Mouse (Mus musculus) embryonic facial prominence, embryonic 13.5 days (tissue): ENCODE measurements around the gene Afg1l. TPM values are rescaled to one million over a fixed set of nuclear protein-coding genes. Genes with fewer than 3 reads are reported as not detected.

Experiments
- ATAC-seq: fragments of 200-750 bp; cut with Nextera tagmentation; 2 replicates; pipeline ENCODE4 v1.8.0; 2017; ENCODE audit warnings: low read depth; ENCODE audit not compliant: insufficient number of reproducible peaks, insufficient read depth, low FRiP score, low TSS enrichment
- H3K27ac ChIP-seq: fragments of 300-500 bp; sonication (generic); 2 replicates; pipeline ENCODE4 v1.5.1; 2015; ENCODE audit warnings: moderate library complexity, mild to moderate bottlenecking, inconsistent platforms
- H3K27me3 ChIP-seq: fragments of 300-500 bp; sonication (generic); 2 replicates; pipeline ENCODE4 v1.6.1; 2015; ENCODE audit warnings: mild to moderate bottlenecking, inconsistent platforms
- H3K36me3 ChIP-seq: fragments of 300-500 bp; sonication (generic); 2 replicates; pipeline ENCODE4 v1.6.1; 2015; ENCODE audit warnings: mild to moderate bottlenecking, inconsistent platforms
- H3K4me1 ChIP-seq: fragments of 300-500 bp; sonication (generic); 2 replicates; pipeline ENCODE4 v1.6.1; 2015; ENCODE audit warnings: inconsistent platforms
- H3K4me2 ChIP-seq: fragments of 300-500 bp; sonication (generic); 2 replicates; pipeline ENCODE4 v1.6.1; 2015; ENCODE audit warnings: moderate library complexity, mild to moderate bottlenecking, inconsistent platforms
- H3K4me3 ChIP-seq: fragments of 300-500 bp; sonication (generic); 2 replicates; pipeline ENCODE4 v1.5.1; 2015; ENCODE audit warnings: mild to moderate bottlenecking, inconsistent platforms
- H3K9ac ChIP-seq: fragments of 300-500 bp; sonication (generic); 2 replicates; pipeline ENCODE4 v1.6.1; 2015; ENCODE audit warnings: mild to moderate bottlenecking, inconsistent platforms
- H3K9me3 ChIP-seq: fragments of 300-500 bp; sonication (generic); 2 replicates; pipeline ENCODE4 v1.6.1; 2016; ENCODE audit warnings: inconsistent platforms
- WGBS: fragments of 180-500 bp; shearing (Covaris S2); methylation state at CpG from one replicate; pipeline ENCODE4 v1.1.7; 2015; ENCODE audit warnings: mixed read lengths; 5-methylcytosine and 5-hydroxymethylcytosine counted together
- polyA plus RNA-seq: library from polyadenylated mRNA; unstranded; fragments of >200 nt; fragmentation: Nextera tagmentation; extraction: Ambion mirVana; gene quantifications from 2 replicates; pipeline ENCODE4 v1.2.1, GENCODE M21; 2015

Afg1l gene
- polyA plus RNA-seq, 1 experiment from 2014 or later = 7.1 TPM

DNA sequence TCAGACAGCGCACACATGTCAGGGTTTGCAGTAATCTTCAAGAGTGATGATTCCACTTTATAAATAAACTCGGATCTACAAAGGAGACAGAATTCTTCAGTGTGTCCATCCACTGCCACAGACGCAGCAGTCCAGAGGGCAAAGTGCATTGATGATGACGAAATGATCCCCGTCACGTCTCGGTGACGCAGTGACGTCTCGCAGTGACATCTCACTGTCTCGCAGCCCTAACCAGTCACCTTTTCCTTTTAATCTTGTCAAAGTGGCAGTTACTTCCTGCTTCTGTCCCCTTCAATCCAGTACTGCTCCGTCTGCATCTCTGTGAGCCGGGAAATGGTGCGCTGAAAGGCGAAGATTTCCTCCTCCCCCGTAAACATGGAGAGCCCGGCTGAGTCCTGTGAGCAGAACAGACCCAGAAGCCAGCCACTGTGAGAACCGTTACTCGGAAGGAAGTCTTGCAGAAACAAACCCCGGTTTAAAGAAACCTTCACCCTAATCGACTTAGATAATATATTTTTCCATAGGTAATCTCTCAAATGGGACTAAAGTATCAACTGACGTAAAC, 165.1 kb downstream of the Afg1l start:
- H3K27me3 ChIP-seq = peaks cover 5% of the 10 kb centered on the region; the same call in 1 of the 2 replicates
- no peak overlapping the region for H3K9ac ChIP-seq
- H3K36me3 ChIP-seq = peaks cover 7% of the 10 kb centered on the region
- WGBS = 82% methylated on average over 22 of the region's 22 CpGs
- H3K9me3 ChIP-seq = no peaks in the 10 kb centered on the region
- H3K4me2 ChIP-seq = no peak overlapping the region
- peaks cover 4% of the 10 kb centered on the region; the same call in 1 of the 2 replicates for H3K4me1 ChIP-seq
- H3K4me3 ChIP-seq = no peak overlapping the region
- no peak for ATAC-seq
- H3K27ac ChIP-seq = no peak overlapping the region

DNA sequence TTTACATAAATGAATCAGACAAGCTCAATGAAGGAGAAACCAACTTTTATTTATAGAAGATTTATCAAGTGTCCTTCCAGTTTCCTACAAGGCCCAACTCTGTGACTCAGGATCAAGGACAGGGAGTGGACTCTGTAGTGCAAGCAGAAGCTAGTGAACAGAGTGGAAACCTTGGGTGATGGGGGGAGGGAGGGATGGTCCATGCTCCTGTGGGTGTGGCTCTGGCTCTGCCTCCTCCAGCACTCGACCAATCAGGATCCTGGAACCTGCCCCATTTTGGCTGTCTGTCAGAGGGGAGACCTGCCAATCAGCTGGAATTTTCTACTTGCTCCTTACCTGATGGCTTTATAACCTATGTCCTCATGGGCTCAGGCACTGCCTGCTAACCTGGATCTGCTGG, 165.8 kb downstream of the Afg1l start:
- no peak overlapping the region for H3K4me2 ChIP-seq
- H3K4me1 ChIP-seq = peaks cover 4% of the 10 kb centered on the region; the same call in 1 of the 2 replicates
- ATAC-seq = no peak
- no peak overlapping the region for H3K4me3 ChIP-seq
- no peak overlapping the region for H3K27ac ChIP-seq
- WGBS = 52% methylated on average over 1 of the region's 1 CpGs
- H3K9me3 ChIP-seq = no peaks in the 10 kb centered on the region
- H3K27me3 ChIP-seq = peaks cover 5% of the 10 kb centered on the region; the same call in 1 of the 2 replicates
- peaks cover 7% of the 10 kb centered on the region for H3K36me3 ChIP-seq
- H3K9ac ChIP-seq = no peak overlapping the region

DNA sequence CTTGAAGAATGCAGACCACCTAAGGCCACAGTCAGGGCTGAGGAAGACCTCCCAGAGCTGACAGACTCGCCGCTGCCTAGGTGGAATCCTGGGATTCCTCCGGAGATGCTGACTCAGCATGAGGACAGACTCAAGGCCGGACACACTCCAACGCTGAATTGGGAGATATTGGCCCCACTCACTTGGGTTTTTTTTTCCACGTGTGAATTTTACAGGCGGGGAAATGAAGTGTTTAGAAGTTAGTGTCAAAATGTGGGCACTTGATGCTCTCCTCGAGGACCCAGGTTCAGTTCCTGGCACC, 169.7 kb downstream of the Afg1l start:
- Histone ChIP-seq H3K4me2 (peak overlapping the region; percentile 58), H3K36me3 (peaks cover 7% of the 10 kb centered on the region; the same call in 1 of the 2 replicates), H3K4me1 (peaks cover 4% of the 10 kb centered on the region; the same call in 1 of the 2 replicates), H3K4me3 (peak overlapping the region; percentile 31), H3K9me3 (no peaks in the 10 kb centered on the region), H3K27me3 (peaks cover 5% of the 10 kb centered on the region; the same call in 1 of the 2 replicates), H3K9ac (0 out of 2 replicates have a peak overlapping the region, but pooled peaks have one; percentile 44), H3K27ac (no peak overlapping the region)
- ATAC-seq = no peak
- WGBS = 27% methylated on average over 8 of the region's 8 CpGs

DNA sequence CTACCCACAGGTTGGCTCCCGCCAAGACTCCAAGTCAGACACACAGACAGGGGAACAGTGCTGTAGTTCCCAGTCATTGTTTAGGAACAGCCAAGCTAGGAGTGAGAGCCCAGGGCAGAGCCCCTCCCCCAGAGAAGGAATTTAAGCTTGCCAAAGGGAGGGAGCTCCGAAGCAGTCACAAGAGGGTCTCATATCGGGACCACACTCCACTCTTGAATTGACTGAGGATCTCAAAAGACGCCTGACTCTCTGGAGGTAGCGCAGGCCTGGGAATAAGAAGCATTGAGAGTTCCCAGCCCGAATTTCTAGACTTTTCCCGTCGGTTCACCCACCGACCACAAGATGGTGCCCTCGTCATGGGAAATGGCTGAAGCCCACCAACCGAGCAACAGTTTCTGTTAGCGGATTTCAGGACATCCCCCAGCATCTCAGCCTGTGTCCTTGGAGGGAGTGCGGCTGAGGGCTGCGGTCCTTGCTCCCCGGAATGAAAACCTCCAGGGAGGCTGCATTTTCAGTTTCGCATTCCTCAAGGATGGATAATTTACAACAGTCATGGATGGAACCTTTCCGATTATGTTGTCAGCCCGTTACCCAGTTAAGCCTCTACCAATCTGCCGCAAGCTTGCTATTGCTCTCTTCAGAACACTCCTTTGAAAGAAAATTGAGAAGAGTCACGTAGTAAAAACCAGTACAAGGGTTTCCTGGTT, 170.2 kb downstream of the Afg1l start:
- Histone ChIP-seq H3K4me1 (peaks cover 4% of the 10 kb centered on the region; the same call in 1 of the 2 replicates), H3K27ac (no peak overlapping the region), H3K4me2 (peak overlapping the region; percentile 58), H3K9me3 (no peaks in the 10 kb centered on the region), H3K9ac (peak overlapping the region; percentile 44; the same call in 1 of the 2 replicates), H3K4me3 (peak overlapping the region; percentile 31), H3K36me3 (peaks cover 5% of the 10 kb centered on the region; the same call in 1 of the 2 replicates), H3K27me3 (peaks cover 5% of the 10 kb centered on the region; the same call in 1 of the 2 replicates)
- WGBS = 6% methylated on average over 20 of the region's 20 CpGs
- peak; percentile 65; the same call in 1 of the 2 replicates for ATAC-seq

DNA sequence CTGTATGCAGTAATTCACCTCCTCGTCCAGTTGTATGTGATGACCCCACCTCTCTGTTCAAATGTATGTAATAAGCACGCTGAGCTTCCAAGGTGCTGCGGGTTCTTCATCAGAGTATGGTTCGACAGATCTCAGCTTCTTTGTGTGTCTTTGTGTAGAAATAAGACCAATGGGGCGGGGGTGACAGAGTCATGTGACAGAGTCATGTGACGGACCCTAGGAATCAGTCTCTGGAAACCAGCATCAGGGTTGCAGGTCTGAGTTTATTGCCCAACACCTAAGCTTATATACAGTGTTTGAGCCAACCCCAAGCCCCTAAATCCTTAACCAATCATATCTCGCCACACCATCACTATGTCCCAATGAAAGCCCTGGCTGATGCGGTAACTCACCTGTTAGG, 171.9 kb downstream of the Afg1l start:
- ATAC-seq = no peak
- H3K27me3 ChIP-seq = peaks cover 5% of the 10 kb centered on the region; the same call in 1 of the 2 replicates
- H3K9ac ChIP-seq = no peak overlapping the region
- H3K4me2 ChIP-seq = no peak overlapping the region
- WGBS = 86% methylated on average over 8 of the region's 8 CpGs
- H3K27ac ChIP-seq = no peak overlapping the region
- peaks cover 4% of the 10 kb centered on the region; the same call in 1 of the 2 replicates for H3K4me1 ChIP-seq
- H3K9me3 ChIP-seq = no peaks in the 10 kb centered on the region
- H3K36me3 ChIP-seq = no peaks in the 10 kb centered on the region
- no peak overlapping the region for H3K4me3 ChIP-seq

DNA sequence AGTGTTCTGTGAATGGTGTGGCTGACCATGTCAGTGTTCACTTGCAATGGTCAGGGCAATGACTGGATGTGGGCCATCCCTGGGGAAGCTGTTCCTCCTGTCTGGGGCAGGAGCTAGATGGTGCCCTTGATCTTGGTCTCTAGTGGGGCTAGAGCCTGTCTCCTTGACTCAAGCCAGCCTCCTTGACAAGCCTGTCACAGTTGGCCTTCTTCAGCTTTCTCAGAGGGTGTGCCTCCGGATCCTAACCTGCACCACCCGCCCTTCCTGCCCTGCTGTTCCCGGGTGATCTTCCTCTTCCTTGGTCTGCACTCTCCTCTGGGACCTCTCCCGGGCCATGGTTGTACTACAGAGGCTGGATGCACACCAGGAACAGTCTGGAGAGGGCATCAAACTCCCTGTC, 177.6 kb downstream of the Afg1l start:
- 62% methylated on average over 4 of the region's 4 CpGs for WGBS
- Histone ChIP-seq H3K27me3 (no peaks in the 10 kb centered on the region; the same call in 1 of the 2 replicates), H3K9ac (no peak overlapping the region), H3K4me3 (no peak overlapping the region), H3K4me2 (no peak overlapping the region), H3K27ac (no peak overlapping the region), H3K4me1 (no peaks in the 10 kb centered on the region), H3K9me3 (peaks cover 8% of the 10 kb centered on the region; the same call in 1 of the 2 replicates), H3K36me3 (no peaks in the 10 kb centered on the region)
- ATAC-seq = no peak

DNA sequence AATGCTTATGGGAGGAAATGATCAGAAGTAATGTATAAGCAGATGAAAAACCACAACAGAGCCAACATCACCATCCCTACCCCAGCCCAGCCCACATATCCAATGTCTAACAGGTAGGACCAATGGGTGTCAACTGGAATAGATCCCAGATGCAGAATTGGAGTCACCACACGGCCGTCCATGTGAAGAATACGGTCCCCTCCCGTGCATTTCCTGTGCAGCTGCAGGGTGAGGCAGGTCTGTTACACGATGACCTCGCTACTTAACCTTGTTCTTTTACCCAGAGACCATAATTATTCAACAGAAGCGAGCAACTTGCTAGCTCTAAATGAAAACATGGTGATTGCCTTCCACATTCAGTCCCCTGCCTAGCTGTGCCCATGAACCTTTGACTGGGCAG, 178.4 kb downstream of the Afg1l start:
- Histone ChIP-seq H3K4me3 (no peak overlapping the region), H3K27me3 (no peaks in the 10 kb centered on the region; the same call in 1 of the 2 replicates), H3K36me3 (no peaks in the 10 kb centered on the region), H3K9ac (no peak overlapping the region), H3K4me2 (no peak overlapping the region), H3K27ac (no peak overlapping the region), H3K4me1 (no peaks in the 10 kb centered on the region), H3K9me3 (peaks cover 8% of the 10 kb centered on the region; the same call in 1 of the 2 replicates)
- no peak for ATAC-seq
- WGBS = 43% methylated on average over 7 of the region's 7 CpGs

DNA sequence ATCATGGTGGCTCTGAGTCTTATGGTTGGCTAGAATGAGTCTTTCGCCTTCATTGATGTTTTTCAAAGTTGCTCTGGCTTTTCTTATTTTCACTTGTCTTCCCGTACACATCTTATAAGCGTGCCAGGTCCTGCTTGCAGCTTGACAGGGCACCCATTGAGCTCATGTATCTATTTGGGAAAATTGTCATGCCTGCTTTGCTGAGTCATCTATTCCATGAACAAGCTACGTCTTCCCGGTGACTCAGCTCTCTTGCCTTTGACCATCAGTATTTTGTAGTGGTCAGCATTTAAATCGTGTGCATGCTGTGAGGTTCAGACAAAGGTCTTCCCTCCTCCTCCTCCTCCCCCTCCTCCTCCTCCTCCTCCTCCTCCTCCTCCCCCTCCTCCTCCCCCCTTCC, 178.9 kb downstream of the Afg1l start:
- 80% methylated on average over 6 of the region's 6 CpGs for WGBS

DNA sequence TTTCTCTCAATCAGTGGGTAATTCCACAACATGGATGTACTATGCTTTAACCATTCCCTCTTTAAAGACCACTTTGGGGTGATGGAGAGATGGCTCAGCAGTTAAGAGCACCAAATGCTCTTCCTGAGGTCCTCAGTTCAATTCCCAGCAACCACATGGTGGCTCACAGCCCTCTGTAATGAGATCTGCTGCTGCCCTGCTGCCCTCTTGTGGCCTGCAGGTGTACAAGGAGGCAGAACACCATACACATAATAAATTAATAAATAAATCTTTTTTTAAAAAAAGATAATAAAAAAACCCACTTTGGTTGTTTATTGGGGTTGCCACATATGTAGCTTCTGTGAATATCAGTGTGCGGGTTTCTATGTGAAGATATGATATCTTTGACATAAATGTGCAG, 180.4 kb downstream of the Afg1l start:
- WGBS = 83% methylated on average over 1 of the region's 1 CpGs
- H3K4me1 ChIP-seq = no peaks in the 10 kb centered on the region
- peaks cover 8% of the 10 kb centered on the region; the same call in 1 of the 2 replicates for H3K9me3 ChIP-seq
- H3K4me3 ChIP-seq = no peak overlapping the region
- no peaks in the 10 kb centered on the region for H3K36me3 ChIP-seq
- no peak for ATAC-seq
- no peak overlapping the region for H3K4me2 ChIP-seq
- no peak overlapping the region for H3K9ac ChIP-seq
- no peaks in the 10 kb centered on the region; the same call in 1 of the 2 replicates for H3K27me3 ChIP-seq
- no peak overlapping the region for H3K27ac ChIP-seq

More for the DNA sequence above, 178.9 kb downstream of the Afg1l start:
- Histone ChIP-seq H3K9ac (no peak overlapping the region), H3K4me1 (no peaks in the 10 kb centered on the region), H3K4me2 (no peak overlapping the region), H3K4me3 (no peak overlapping the region), H3K9me3 (peaks cover 8% of the 10 kb centered on the region; the same call in 1 of the 2 replicates), H3K27ac (no peak overlapping the region), H3K27me3 (no peaks in the 10 kb centered on the region; the same call in 1 of the 2 replicates), H3K36me3 (no peaks in the 10 kb centered on the region)
- ATAC-seq = no peak

DNA sequence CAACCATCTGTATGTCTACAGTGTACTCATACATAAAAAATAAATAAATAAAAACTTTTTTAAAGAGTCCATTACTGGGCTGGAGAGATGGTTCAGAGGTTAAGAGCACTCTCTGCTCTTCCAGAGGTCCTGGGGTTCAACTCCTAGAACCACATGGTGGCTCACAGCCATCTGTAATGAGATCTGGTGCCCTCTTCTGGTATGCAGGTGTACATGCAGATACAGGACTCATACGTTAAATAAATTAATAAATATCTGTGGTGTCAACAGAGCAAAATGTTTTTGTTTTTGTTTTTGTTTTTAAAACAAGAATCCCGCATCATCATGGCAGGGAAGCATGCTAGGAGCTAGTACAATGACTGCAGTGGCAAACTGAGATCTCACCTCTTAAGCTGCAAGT, 181.3 kb downstream of the Afg1l start:
- no peak overlapping the region for H3K4me2 ChIP-seq
- no peaks in the 10 kb centered on the region; the same call in 1 of the 2 replicates for H3K27me3 ChIP-seq
- H3K4me3 ChIP-seq = no peak overlapping the region
- no peaks in the 10 kb centered on the region for H3K4me1 ChIP-seq
- H3K9me3 ChIP-seq = peaks cover 8% of the 10 kb centered on the region; the same call in 1 of the 2 replicates
- H3K27ac ChIP-seq = no peak overlapping the region
- no peaks in the 10 kb centered on the region for H3K36me3 ChIP-seq
- no peak overlapping the region for H3K9ac ChIP-seq
- no peak for ATAC-seq
- 86% methylated on average over 2 of the region's 2 CpGs for WGBS

DNA sequence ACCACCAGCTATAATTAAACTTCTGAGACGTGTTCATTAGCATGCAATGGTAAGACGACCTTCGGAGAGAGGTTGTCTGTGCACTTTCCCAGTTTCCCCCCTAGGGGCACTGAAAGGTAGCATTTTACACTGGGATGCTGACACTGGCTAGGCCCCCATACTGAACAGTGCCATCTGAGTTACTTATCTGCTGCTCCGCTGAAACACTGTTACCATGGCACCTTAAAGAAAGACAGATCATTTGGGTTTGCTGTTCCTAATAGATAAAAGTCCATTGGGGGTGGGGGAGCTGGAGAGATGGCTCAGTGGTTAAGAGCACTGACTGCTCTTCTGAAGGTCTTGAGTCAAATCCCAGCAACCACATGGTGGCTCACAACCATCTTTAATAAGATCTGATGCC, 181.8 kb downstream of the Afg1l start:
- no peak overlapping the region for H3K27ac ChIP-seq
- no peak overlapping the region for H3K9ac ChIP-seq
- peaks cover 8% of the 10 kb centered on the region; the same call in 1 of the 2 replicates for H3K9me3 ChIP-seq
- no peak overlapping the region for H3K4me3 ChIP-seq
- no peaks in the 10 kb centered on the region for H3K4me1 ChIP-seq
- no peak for ATAC-seq
- H3K27me3 ChIP-seq = no peaks in the 10 kb centered on the region; the same call in 1 of the 2 replicates
- no peaks in the 10 kb centered on the region for H3K36me3 ChIP-seq
- WGBS = 49% methylated on average over 4 of the region's 4 CpGs
- H3K4me2 ChIP-seq = no peak overlapping the region

DNA sequence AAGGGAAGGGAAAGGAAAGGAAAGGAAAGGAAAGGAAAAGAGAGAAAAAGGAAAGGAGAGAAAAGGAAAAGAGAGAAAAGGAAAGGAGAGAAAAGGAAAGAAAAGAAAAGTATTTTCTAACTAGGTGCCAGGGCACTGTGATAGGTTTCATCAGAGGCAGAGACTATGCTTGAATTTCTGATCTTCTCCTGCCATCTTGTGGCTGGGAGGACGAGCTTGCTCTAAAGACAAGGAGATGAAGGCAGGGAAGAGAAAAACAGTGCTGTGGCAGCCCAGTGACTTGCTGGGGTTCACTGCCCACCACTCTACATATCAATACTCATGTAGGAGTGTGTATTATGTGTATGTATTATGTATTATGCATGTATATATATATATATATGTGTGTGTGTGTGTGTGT, 183.3 kb downstream of the Afg1l start:
- no peak overlapping the region for H3K9ac ChIP-seq
- ATAC-seq = no peak
- WGBS = 0% methylated on average over 1 of the region's 1 CpGs

More for the DNA sequence above, 183.3 kb downstream of the Afg1l start:
- no peak overlapping the region for H3K4me3 ChIP-seq
- no peaks in the 10 kb centered on the region for H3K4me1 ChIP-seq
- peaks cover 8% of the 10 kb centered on the region; the same call in 1 of the 2 replicates for H3K9me3 ChIP-seq
- no peak overlapping the region for H3K27ac ChIP-seq
- no peaks in the 10 kb centered on the region for H3K36me3 ChIP-seq
- no peak overlapping the region for H3K4me2 ChIP-seq
- H3K27me3 ChIP-seq = no peaks in the 10 kb centered on the region; the same call in 1 of the 2 replicates
